Mouse (Mus musculus) urinary bladder, adult 2 months (tissue): ENCODE measurements around the gene Fam168b. TPM values are rescaled to one million over a fixed set of nuclear protein-coding genes. Genes with fewer than 3 reads are reported as not detected.

ENCODE experiments used
- DNase-seq: peaks from one replicate; pipeline ENCODE4 v3.0.0; 2022; ENCODE audit warnings: low spot score
- polyA plus RNA-seq: library from polyadenylated mRNA; depleted of rRNA; stranded (reverse); fragments of >200 nt; gene quantifications from 2 replicates; pipeline ENCODE4 v1.2.3, GENCODE M21; 2012; rRNA removed

Gene Fam168b
- 90.5 and 98.5 TPM in 2 replicates for polyA plus RNA-seq

- DNase-seq = peak; percentile 82
Observed at GRCm38 (mm10) chr1:34842887-34843618, at the start of gene Fam168b. TSS of gene Fam168b (minus strand) at chr1:34843065.

GRCm38 (mm10) chr1:34892466-34892865 is 49.6 kb upstream of the Fam168b start:
- DNase-seq = no peak

GRCm38 (mm10) chr1:34891559-34892289 is 48.9 kb upstream of the Fam168b start:
- DNase-seq = no peak

GRCm38 (mm10) chr1:34883776-34884175 is 40.9 kb upstream of the Fam168b start:
- DNase-seq = no peak

GRCm38 (mm10) chr1:34879611-34880010 is 36.7 kb upstream of the Fam168b start:
- DNase-seq = no peak

- DNase-seq = peak; percentile 9
Observed at GRCm38 (mm10) chr1:34873551-34873950, 30.7 kb upstream of the Fam168b start.

- DNase-seq = no peak
Observed at GRCm38 (mm10) chr1:34871170-34871569, 28.3 kb upstream of the Fam168b start.

- DNase-seq = no peak
Observed at GRCm38 (mm10) chr1:34869231-34869630, 26.4 kb upstream of the Fam168b start.

- DNase-seq = no peak
Observed at GRCm38 (mm10) chr1:34868391-34868790, 25.5 kb upstream of the Fam168b start.

- DNase-seq = no peak
Observed at GRCm38 (mm10) chr1:34867574-34867955, 24.7 kb upstream of the Fam168b start.

- DNase-seq = peak; percentile 62
Observed at GRCm38 (mm10) chr1:34866815-34867573, 24.1 kb upstream of the Fam168b start.

- DNase-seq = no peak
Observed at GRCm38 (mm10) chr1:34865866-34866265, 23.0 kb upstream of the Fam168b start.

GRCm38 (mm10) chr1:34864243-34864642 is 21.4 kb upstream of the Fam168b start:
- DNase-seq = no peak

- no peak for DNase-seq
Observed at GRCm38 (mm10) chr1:34863323-34863722, 20.5 kb upstream of the Fam168b start.

- no peak for DNase-seq
Observed at GRCm38 (mm10) chr1:34862877-34863276, 20.0 kb upstream of the Fam168b start.

- no peak for DNase-seq
Observed at GRCm38 (mm10) chr1:34860205-34860604, 17.3 kb upstream of the Fam168b start.

- no peak for DNase-seq
Observed at GRCm38 (mm10) chr1:34859761-34860160, 16.9 kb upstream of the Fam168b start.

GRCm38 (mm10) chr1:34858671-34859070 is 15.8 kb upstream of the Fam168b start:
- DNase-seq = no peak

GRCm38 (mm10) chr1:34855056-34855739 is 12.3 kb upstream of the Fam168b start:
- no peak for DNase-seq

GRCm38 (mm10) chr1:34853786-34854185 is 10.9 kb upstream of the Fam168b start:
- DNase-seq = no peak

GRCm38 (mm10) chr1:34852116-34852878 is 9.4 kb upstream of the Fam168b start:
- DNase-seq = no peak
